Mouse (Mus musculus): ENCODE results near the gene Spo11. TPM values are rescaled to one million over a fixed set of nuclear protein-coding genes. Genes with fewer than 3 reads are reported as not detected.

The Spo11 gene
- total RNA-seq, 1 experiment, result 0.13 TPM

DNA sequence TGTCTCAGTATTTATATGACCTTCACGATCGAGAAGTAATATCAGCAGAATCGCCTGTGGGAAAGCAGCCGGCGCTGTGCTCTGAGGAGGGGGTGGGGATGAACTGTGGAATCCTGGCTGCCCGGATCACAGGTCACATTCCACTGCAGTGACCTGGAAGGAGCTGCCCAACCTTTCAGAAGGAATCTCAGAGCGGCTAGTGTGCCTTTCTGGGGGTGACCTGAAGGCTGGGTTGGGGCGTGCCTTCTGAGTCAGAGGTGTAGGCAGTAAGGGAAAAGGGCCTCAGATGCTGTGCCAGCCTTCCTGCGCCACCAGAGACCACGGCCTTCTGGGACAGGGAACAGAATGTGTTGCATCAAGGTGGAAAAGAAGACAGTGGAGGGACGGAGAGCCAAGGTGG lies 12.3 kb upstream of the Spo11 start:
- Histone ChIP-seq H3K27ac (ENCODE audit: insufficient read depth, low read depth, low read length, poor library complexity, severe bottlenecking) (no peak overlapping the region), H3K9me3 (ENCODE audit: control insufficient read depth, insufficient read depth, low read depth, low read length) (no peaks in the 10 kb centered on the region), H3K4me3 (ENCODE audit: insufficient read depth in 1 of 2, low read depth in 1 of 2, low read length in 2 of 2, poor library complexity in 1 of 2, severe bottlenecking in 1 of 2) (no peak overlapping the region), H3K9ac (ENCODE audit: insufficient read depth, low read depth, low read length, poor library complexity, severe bottlenecking) (no peak overlapping the region), H3K36me3 (ENCODE audit: control insufficient read depth, insufficient read depth, low read length, poor library complexity, severe bottlenecking) (no peaks in the 10 kb centered on the region), H3K4me1 (ENCODE audit: control insufficient read depth in 2 of 2, insufficient read depth in 2 of 2, low read length in 2 of 2, poor library complexity in 1 of 2) (no peaks in the 10 kb centered on the region)
- no peak for TF ChIP-seq HCFC1 (IDR thresholded peaks at IDR 0.05; ENCODE audit: borderline replicate concordance, insufficient read depth, low read length)
- TF ChIP-seq CHD2 (IDR thresholded peaks at IDR 0.05; ENCODE audit: low read depth, low read length), result no peak
- TF ChIP-seq ZNF384 (IDR thresholded peaks at IDR 0.05; ENCODE audit: low read depth, low read length), result no peak
- no peak for TF ChIP-seq MAFK (IDR thresholded peaks at IDR 0.05; ENCODE audit: insufficient read depth, low read depth, low read length)
- no peak for TF ChIP-seq ZC3H11A (IDR thresholded peaks at IDR 0.05; ENCODE audit: borderline replicate concordance, low read depth, low read length)
- in situ Hi-C loops (cut with MboI; ENCODE audit: low sequenced_read_pairs in 2 of 2, unreplicated experiment in 2 of 2), result no loop called here
- no peak for DNase-seq (ENCODE audit: low read depth, low spot score)

DNA sequence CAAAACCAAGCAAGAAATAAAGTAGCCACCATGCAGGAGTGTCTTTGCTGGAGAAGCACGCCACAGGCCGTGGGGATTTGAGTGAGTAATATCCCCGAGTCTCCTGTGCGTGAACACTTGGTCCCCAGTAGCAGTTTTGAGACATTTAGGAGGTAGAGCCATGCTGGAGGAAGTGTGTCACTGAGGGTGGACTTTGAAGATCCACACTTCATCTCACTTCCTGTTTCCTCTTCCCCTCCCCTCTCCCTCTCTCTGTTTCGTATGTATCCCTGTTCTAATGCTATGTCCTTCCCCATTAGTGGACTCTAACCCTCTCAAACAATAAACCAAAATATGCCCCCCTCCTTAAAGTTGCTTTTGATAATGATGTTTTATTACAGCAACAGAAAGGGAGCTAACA lies 11.0 kb upstream of the Spo11 start:
- no peak overlapping the region for H3K27ac ChIP-seq (ENCODE audit: insufficient read depth, low read depth, low read length, poor library complexity, severe bottlenecking)
- no peak overlapping the region for H3K4me3 ChIP-seq (ENCODE audit: insufficient read depth in 1 of 2, low read depth in 1 of 2, low read length in 2 of 2, poor library complexity in 1 of 2, severe bottlenecking in 1 of 2)
- TF ChIP-seq ZNF384 (IDR thresholded peaks at IDR 0.05; ENCODE audit: low read depth, low read length) (no peak), CHD2 (IDR thresholded peaks at IDR 0.05; ENCODE audit: low read depth, low read length) (no peak), MAFK (IDR thresholded peaks at IDR 0.05; ENCODE audit: insufficient read depth, low read depth, low read length) (no peak), ZC3H11A (IDR thresholded peaks at IDR 0.05; ENCODE audit: borderline replicate concordance, low read depth, low read length) (no peak)
- H3K9ac ChIP-seq (ENCODE audit: insufficient read depth, low read depth, low read length, poor library complexity, severe bottlenecking), result no peak overlapping the region
- H3K4me1 ChIP-seq (ENCODE audit: control insufficient read depth in 2 of 2, insufficient read depth in 2 of 2, low read length in 2 of 2, poor library complexity in 1 of 2), result no peaks in the 10 kb centered on the region
- no peaks in the 10 kb centered on the region for H3K36me3 ChIP-seq (ENCODE audit: control insufficient read depth, insufficient read depth, low read length, poor library complexity, severe bottlenecking)
- no peaks in the 10 kb centered on the region for H3K9me3 ChIP-seq (ENCODE audit: control insufficient read depth, insufficient read depth, low read depth, low read length)
- DNase-seq (ENCODE audit: low read depth, low spot score), result no peak
- in situ Hi-C loops (cut with MboI; ENCODE audit: low sequenced_read_pairs in 2 of 2, unreplicated experiment in 2 of 2), result no loop called here

DNA sequence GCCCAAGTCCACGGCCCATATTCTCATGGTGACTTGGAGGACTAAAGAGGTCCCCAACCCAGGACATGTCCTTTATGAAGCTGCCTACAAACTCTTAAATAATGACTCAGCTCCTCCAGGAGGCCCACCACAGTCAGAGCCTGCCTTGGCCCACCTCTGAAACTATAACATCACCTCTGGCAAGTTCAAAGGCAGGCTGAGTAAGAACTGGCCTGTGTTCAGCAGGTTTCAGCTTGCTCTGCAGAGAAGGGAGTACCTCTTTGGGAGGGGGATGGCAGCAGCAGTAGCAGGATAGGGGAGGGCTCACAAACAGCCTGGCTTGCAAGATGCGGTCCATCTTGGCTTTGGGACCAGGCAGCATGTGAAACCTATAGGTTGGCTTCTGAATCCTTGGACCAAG lies 5.6 kb upstream of the Spo11 start:
- Histone ChIP-seq H3K27ac (ENCODE audit: insufficient read depth, low read depth, low read length, poor library complexity, severe bottlenecking) (no peak overlapping the region), H3K36me3 (ENCODE audit: control insufficient read depth, insufficient read depth, low read length, poor library complexity, severe bottlenecking) (no peaks in the 10 kb centered on the region), H3K4me3 (ENCODE audit: insufficient read depth in 1 of 2, low read depth in 1 of 2, low read length in 2 of 2, poor library complexity in 1 of 2, severe bottlenecking in 1 of 2) (no peak overlapping the region), H3K9me3 (ENCODE audit: control insufficient read depth, insufficient read depth, low read depth, low read length) (no peaks in the 10 kb centered on the region), H3K9ac (ENCODE audit: insufficient read depth, low read depth, low read length, poor library complexity, severe bottlenecking) (no peak overlapping the region), H3K4me1 (ENCODE audit: control insufficient read depth in 2 of 2, insufficient read depth in 2 of 2, low read length in 2 of 2, poor library complexity in 1 of 2) (0 out of 4 replicates have a peak, but pooled peaks cover 0 to under 1% of the 10 kb centered on the region in 2 experiments)
- in situ Hi-C loops (cut with MboI; ENCODE audit: low sequenced_read_pairs in 2 of 2, unreplicated experiment in 2 of 2), result no loop called here
- TF ChIP-seq MAFK (IDR thresholded peaks at IDR 0.05; ENCODE audit: insufficient read depth, low read depth, low read length), result no peak
- TF ChIP-seq CHD2 (IDR thresholded peaks at IDR 0.05; ENCODE audit: low read depth, low read length), result no peak
- TF ChIP-seq HCFC1 (IDR thresholded peaks at IDR 0.05; ENCODE audit: borderline replicate concordance, insufficient read depth, low read length), result no peak
- no peak for TF ChIP-seq ZC3H11A (IDR thresholded peaks at IDR 0.05; ENCODE audit: borderline replicate concordance, low read depth, low read length)
- TF ChIP-seq ZNF384 (IDR thresholded peaks at IDR 0.05; ENCODE audit: low read depth, low read length), result no peak
- DNase-seq (ENCODE audit: low read depth, low spot score), result no peak

DNA sequence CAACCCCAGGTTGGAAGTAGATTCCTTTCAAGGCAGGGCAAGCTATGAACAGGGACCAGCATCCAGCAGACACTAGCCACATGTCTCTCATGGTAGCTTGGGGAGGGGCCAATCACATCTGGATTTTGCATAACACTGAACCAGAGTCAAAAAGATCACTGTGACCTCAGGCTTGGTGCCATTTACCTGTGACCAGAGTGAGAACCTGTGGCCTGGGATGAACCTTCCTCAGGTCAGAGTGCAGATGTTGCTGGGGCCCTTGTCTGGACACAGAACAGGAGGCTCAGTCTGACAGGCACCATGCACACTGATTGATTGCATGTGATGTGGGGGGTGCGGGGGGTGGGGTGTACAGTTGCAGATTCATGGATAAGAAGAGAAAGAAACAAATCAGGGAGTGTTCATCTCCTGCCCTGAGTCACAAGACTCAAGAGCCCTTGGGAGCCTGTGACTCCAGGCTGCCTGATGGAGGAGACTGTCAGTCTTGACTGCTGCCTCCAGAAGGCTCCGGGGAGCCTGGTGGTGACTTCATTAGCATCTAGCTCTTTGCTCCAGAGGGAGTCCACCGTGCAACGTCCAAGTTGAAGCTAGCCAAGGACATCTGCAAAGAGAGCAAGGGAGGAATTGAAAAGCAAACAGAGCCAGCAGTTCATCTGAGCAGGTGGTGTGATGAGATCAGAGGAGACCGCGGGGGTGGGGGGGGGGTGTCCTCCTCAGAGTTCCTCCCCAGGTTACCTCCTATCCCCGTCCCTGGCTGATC lies 3.5 kb upstream of the Spo11 start:
- H3K36me3 ChIP-seq (ENCODE audit: control insufficient read depth, insufficient read depth, low read length, poor library complexity, severe bottlenecking), result no peaks in the 10 kb centered on the region
- no peak for DNase-seq (ENCODE audit: low read depth, low spot score)
- H3K27ac ChIP-seq (ENCODE audit: insufficient read depth, low read depth, low read length, poor library complexity, severe bottlenecking), result no peak overlapping the region
- H3K9ac ChIP-seq (ENCODE audit: insufficient read depth, low read depth, low read length, poor library complexity, severe bottlenecking), result no peak overlapping the region
- in situ Hi-C loops (cut with MboI; ENCODE audit: low sequenced_read_pairs in 2 of 2, unreplicated experiment in 2 of 2), result no loop called here
- no peak overlapping the region for H3K4me3 ChIP-seq (ENCODE audit: insufficient read depth in 1 of 2, low read depth in 1 of 2, low read length in 2 of 2, poor library complexity in 1 of 2, severe bottlenecking in 1 of 2)
- no peak for TF ChIP-seq ZC3H11A (IDR thresholded peaks at IDR 0.05; ENCODE audit: borderline replicate concordance, low read depth, low read length)
- no peak for TF ChIP-seq ZNF384 (IDR thresholded peaks at IDR 0.05; ENCODE audit: low read depth, low read length)
- no peak for TF ChIP-seq MAFK (IDR thresholded peaks at IDR 0.05; ENCODE audit: insufficient read depth, low read depth, low read length)
- no peak for TF ChIP-seq CHD2 (IDR thresholded peaks at IDR 0.05; ENCODE audit: low read depth, low read length)
- no peak for TF ChIP-seq HCFC1 (IDR thresholded peaks at IDR 0.05; ENCODE audit: borderline replicate concordance, insufficient read depth, low read length)
- peaks cover 0 to 7% of the 10 kb centered on the region in 2 experiments; a peak in 1 of 4 replicates for H3K4me1 ChIP-seq (ENCODE audit: control insufficient read depth in 2 of 2, insufficient read depth in 2 of 2, low read length in 2 of 2, poor library complexity in 1 of 2)
- no peaks in the 10 kb centered on the region for H3K9me3 ChIP-seq (ENCODE audit: control insufficient read depth, insufficient read depth, low read depth, low read length)
